28 mouse cellular contexts compared by ENCODE assay signal in the genomic region with DNA sequence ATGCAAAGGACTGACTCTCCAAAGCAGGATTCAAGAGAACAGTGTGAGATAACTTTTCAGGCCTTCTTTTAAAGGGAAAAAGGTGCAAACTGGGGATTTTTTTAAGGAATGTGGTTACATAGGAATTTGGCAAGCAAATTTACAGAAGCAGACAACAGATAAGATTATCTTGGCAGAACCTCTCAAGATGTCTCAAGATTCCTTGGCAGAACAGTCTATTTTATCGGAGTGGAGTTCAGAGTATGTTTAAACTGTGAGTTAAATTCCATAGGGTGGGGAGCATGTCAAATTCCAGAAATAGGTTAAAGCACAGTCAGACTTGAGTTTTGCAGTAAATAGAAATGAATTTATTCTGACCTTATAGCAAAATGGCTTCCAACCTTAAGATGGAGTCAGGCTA. TPM values are rescaled to one million over a fixed set of nuclear protein-coding genes. Genes with fewer than 3 reads are reported as not detected.
"Had no signal": no experiment of that assay in that cellular context is flagged by ENCODE, and none has a peak within 500 bp of the region (broad histone marks: within the 10 kb centered on the region; RNA-seq: fewer than 3 reads in every experiment).

No protein-coding gene starts in this region.

- DNase-seq: kidney, adult 2 months; kidney, postnatal 14 days; kidney, postnatal 4 days; liver; lung, postnatal 36 days; retina, postnatal 1 day; right cerebral cortex, postnatal 25 days; spleen, adult 18-20 months; thymus, postnatal 25 days had no signal

- H3K36me3 ChIP-seq: limb, embryonic 10.5 days; limb, embryonic 13.5 days; liver, embryonic 12.5 days; liver, embryonic 15.5 days; lung, embryonic 15.5 days; midbrain, embryonic 10.5 days; midbrain, embryonic 13.5 days; neural tube, embryonic 13.5 days; stomach, embryonic 15.5 days had no signal

- ATAC-seq: liver, embryonic 12.5 days; midbrain, embryonic 13.5 days; midbrain, embryonic 16.5 days had no signal

- H3K9me3 ChIP-seq: limb, embryonic 10.5 days; limb, embryonic 13.5 days; liver, embryonic 12.5 days; liver, embryonic 15.5 days; lung, embryonic 15.5 days; megakaryocyte, embryonic 14.5 days; midbrain, embryonic 10.5 days; midbrain, embryonic 13.5 days; neural tube, embryonic 13.5 days; stomach, embryonic 15.5 days had no signal

- H3K4me2 ChIP-seq: limb, embryonic 13.5 days; liver, embryonic 12.5 days; liver, embryonic 15.5 days; lung, embryonic 15.5 days; midbrain, embryonic 13.5 days; neural tube, embryonic 13.5 days; stomach, embryonic 15.5 days had no signal

- H3K4me3 ChIP-seq: limb, embryonic 10.5 days; limb, embryonic 13.5 days; liver, embryonic 12.5 days; liver, embryonic 15.5 days; lung, embryonic 15.5 days; megakaryocyte, embryonic 14.5 days; midbrain, embryonic 10.5 days; midbrain, embryonic 13.5 days; myocyte; neural tube, embryonic 13.5 days; stomach, embryonic 15.5 days had no signal

- H3K27ac ChIP-seq: limb, embryonic 10.5 days; limb, embryonic 13.5 days; liver, embryonic 12.5 days; liver, embryonic 15.5 days; lung, embryonic 15.5 days; midbrain, embryonic 10.5 days; midbrain, embryonic 13.5 days; neural tube, embryonic 13.5 days; stomach, embryonic 15.5 days had no signal

- H3K4me1 ChIP-seq: limb, embryonic 10.5 days; limb, embryonic 13.5 days; liver, embryonic 12.5 days; liver, embryonic 15.5 days; lung, embryonic 15.5 days; midbrain, embryonic 10.5 days; midbrain, embryonic 13.5 days; neural tube, embryonic 13.5 days; stomach, embryonic 15.5 days had no signal

- H3K27me3 ChIP-seq: limb, embryonic 13.5 days; liver, embryonic 15.5 days; lung, embryonic 15.5 days; midbrain, embryonic 13.5 days; neural tube, embryonic 13.5 days; stomach, embryonic 15.5 days had no signal

- H3K9ac ChIP-seq: limb, embryonic 13.5 days; liver, embryonic 12.5 days; liver, embryonic 15.5 days; lung, embryonic 15.5 days; midbrain, embryonic 13.5 days; neural tube, embryonic 13.5 days; stomach, embryonic 15.5 days had no signal

RNA-seq across cellular contexts. Expression of gene Zfp819, which starts 50.1 kb away (rescaled TPM):
- total RNA-seq: monocyte, adult 5-6 weeks had no signal
- polyA plus RNA-seq: kidney, adult 2 months; liver, embryonic 12.5 days; liver, embryonic 15.5 days; myocyte; stomach, embryonic 15.5 days had no signal

RNA-seq across cellular contexts. Expression of gene 4931406B18Rik, which starts 51.2 kb away (rescaled TPM):
- total RNA-seq: layer of hippocampus, adult 18-20 months; layer of hippocampus, postnatal 25 days; left cerebral cortex, adult 18-20 months; left cerebral cortex, postnatal 25 days; monocyte, adult 5-6 weeks had no signal
- polyA plus RNA-seq: kidney, adult 2 months; kidney, embryonic 14.5 days; limb, embryonic 10.5 days; limb, embryonic 13.5 days; liver, embryonic 12.5 days; liver, embryonic 15.5 days; lung, embryonic 15.5 days; midbrain, embryonic 10.5 days; midbrain, embryonic 16.5 days; myocyte; neural tube, embryonic 13.5 days; stomach, embryonic 15.5 days; thymus, postnatal 0 days had no signal
